Mouse (Mus musculus) neural tube, embryonic 12.5 days (tissue): ENCODE results near the gene Ear10. TPM values are rescaled to one million over a fixed set of nuclear protein-coding genes. Genes with fewer than 3 reads are reported as not detected.
"Not testable (repeated sequence)": the region's sequence is repeated elsewhere in the genome, so short reads cannot be mapped to it uniquely, and the experiment has no call there.

Experiments
- ATAC-seq: fragments of 200-750 bp; cut with Nextera tagmentation; 2 replicates; pipeline ENCODE4 v1.8.0; 2017; ENCODE audit warnings: low read depth, mild to moderate bottlenecking, moderate TSS enrichment, moderate library complexity; ENCODE audit not compliant: low FRiP score
- H3K27ac ChIP-seq: fragments of 300-500 bp; sonication (generic); 2 replicates; pipeline ENCODE4 v1.5.1; 2016
- H3K27me3 ChIP-seq: fragments of 300-500 bp; sonication (generic); replicated peaks from 2 replicates; pipeline ENCODE4 v1.6.1; 2016; ENCODE audit warnings: mild to moderate bottlenecking
- H3K36me3 ChIP-seq: fragments of 300-500 bp; sonication (generic); 2 replicates; pipeline ENCODE4 v1.6.1; 2016; ENCODE audit warnings: mild to moderate bottlenecking
- H3K4me1 ChIP-seq: fragments of 300-500 bp; sonication (generic); 2 replicates; pipeline ENCODE4 v1.6.1; 2016
- H3K4me2 ChIP-seq: fragments of 300-500 bp; sonication (generic); replicated peaks from 2 replicates; pipeline ENCODE4 v1.6.1; 2016; ENCODE audit warnings: mild to moderate bottlenecking
- H3K4me3 ChIP-seq: fragments of 300-500 bp; sonication (generic); 2 replicates; pipeline ENCODE4 v1.5.1; 2016
- H3K9ac ChIP-seq: fragments of 300-500 bp; sonication (generic); 2 replicates; pipeline ENCODE4 v1.6.1; 2016; ENCODE audit warnings: mild to moderate bottlenecking
- H3K9me3 ChIP-seq: fragments of 300-500 bp; sonication (generic); 2 replicates; pipeline ENCODE4 v1.6.1; 2016; ENCODE audit warnings: mild to moderate bottlenecking
- WGBS: fragments of 180-500 bp; shearing (Covaris S2); methylation state at CpG from one replicate; pipeline ENCODE4 v1.1.7; 2016; 5-methylcytosine and 5-hydroxymethylcytosine counted together
- polyA plus RNA-seq: library from polyadenylated mRNA; unstranded; fragments of >200 nt; fragmentation: Nextera tagmentation; extraction: Ambion mirVana; gene quantifications from 2 replicates; pipeline ENCODE4 v1.2.1, GENCODE M21; 2016

Gene Ear10
- polyA plus RNA-seq = not detected in 2 replicates

GRCm38 (mm10) chr14:43923459-43923858, at the start of gene Ear10:
Ear10 (minus strand) TSS chr14:43923559.
- ATAC-seq, H3K9ac ChIP-seq, H3K27me3 ChIP-seq, H3K4me1 ChIP-seq, H3K27ac ChIP-seq, H3K4me2 ChIP-seq, H3K9me3 ChIP-seq, H3K4me3 ChIP-seq, H3K36me3 ChIP-seq: not testable (repeated sequence)
- WGBS = 84% methylated on average over 3 of the region's 3 CpGs

GRCm38 (mm10) chr14:43956769-43957168, 33.4 kb upstream of the Ear10 start, which contains the start of gene Ang5:
Ang5 (plus strand) TSS chr14:43957069.
- not testable (repeated sequence) for H3K9ac ChIP-seq, H3K36me3 ChIP-seq, H3K4me1 ChIP-seq, H3K4me3 ChIP-seq, H3K27ac ChIP-seq, H3K9me3 ChIP-seq, H3K4me2 ChIP-seq, H3K27me3 ChIP-seq, ATAC-seq
- no CpG with 5 or more reads among the region's 2 CpGs for WGBS

GRCm38 (mm10) chr14:43955074-43955473, 31.7 kb upstream of the Ear10 start:
- not testable (repeated sequence) for H3K27ac ChIP-seq, ATAC-seq, H3K27me3 ChIP-seq, H3K36me3 ChIP-seq, H3K4me3 ChIP-seq, H3K9ac ChIP-seq, H3K4me1 ChIP-seq, H3K9me3 ChIP-seq, H3K4me2 ChIP-seq
- WGBS = no CpG with 5 or more reads among the region's 1 CpGs

GRCm38 (mm10) chr14:43953382-43953781, 30.0 kb upstream of the Ear10 start:
- H3K9me3 ChIP-seq, H3K9ac ChIP-seq, H3K4me3 ChIP-seq, H3K27ac ChIP-seq, H3K4me1 ChIP-seq, H3K4me2 ChIP-seq, H3K27me3 ChIP-seq, ATAC-seq, H3K36me3 ChIP-seq: not testable (repeated sequence)
- 74% methylated on average over 2 of the region's 2 CpGs for WGBS

- not testable (repeated sequence) for H3K9ac ChIP-seq, H3K27me3 ChIP-seq, H3K36me3 ChIP-seq, H3K4me3 ChIP-seq, H3K27ac ChIP-seq, H3K4me1 ChIP-seq, H3K9me3 ChIP-seq, H3K4me2 ChIP-seq
- 51% methylated on average over 5 of the region's 5 CpGs for WGBS
- peak; percentile 25; the same call in 1 of the 2 replicates for ATAC-seq
These were observed 10.0 kb upstream of the Ear10 start for GRCm38 (mm10) chr14:43933399-43933798.

- not testable (repeated sequence) for H3K4me3 ChIP-seq, H3K4me1 ChIP-seq, ATAC-seq, H3K4me2 ChIP-seq, H3K9ac ChIP-seq, H3K36me3 ChIP-seq, H3K27me3 ChIP-seq, H3K27ac ChIP-seq, H3K9me3 ChIP-seq
- WGBS = 22% methylated on average over 8 of the region's 8 CpGs
These were observed 9.6 kb upstream of the Ear10 start for GRCm38 (mm10) chr14:43932991-43933390.

GRCm38 (mm10) chr14:43925404-43925950, 2.1 kb upstream of the Ear10 start:
- Histone ChIP-seq H3K4me3 (peak overlapping the region; percentile 43), H3K9ac (peak overlapping the region; percentile 51; the same call in 1 of the 2 replicates), H3K4me2 (peak overlapping the region; percentile 49)
- H3K9me3 ChIP-seq, H3K27ac ChIP-seq, H3K4me1 ChIP-seq, H3K27me3 ChIP-seq, H3K36me3 ChIP-seq: not testable (repeated sequence)
- peak; percentile 91 for ATAC-seq
- 8% methylated on average over 21 of the region's 21 CpGs for WGBS

- H3K4me1 ChIP-seq, H3K36me3 ChIP-seq, H3K27ac ChIP-seq, H3K27me3 ChIP-seq, H3K9me3 ChIP-seq: not testable (repeated sequence)
- ATAC-seq = peak; percentile 100
- Histone ChIP-seq H3K4me3 (peak within 1 kb of the TSS; percentile 43), H3K4me2 (peak within 1 kb of the TSS; percentile 49), H3K9ac (peak within 1 kb of the TSS; percentile 51; the same call in 1 of the 2 replicates)
- 10% methylated on average over 10 of the region's 10 CpGs for WGBS
These were observed 1.5 kb upstream of the Ear10 start, which contains the start of gene Gm8113 for GRCm38 (mm10) chr14:43924688-43925403. Gm8113 (plus strand) TSS chr14:43925390.

GRCm38 (mm10) chr14:43918214-43918613, 5.1 kb downstream of the Ear10 start:
- H3K27ac ChIP-seq, H3K9ac ChIP-seq, H3K36me3 ChIP-seq, H3K4me3 ChIP-seq, ATAC-seq, H3K4me2 ChIP-seq, H3K27me3 ChIP-seq, H3K4me1 ChIP-seq, H3K9me3 ChIP-seq: not testable (repeated sequence)

GRCm38 (mm10) chr14:43898577-43898976, 24.8 kb downstream of the Ear10 start:
- H3K4me2 ChIP-seq, H3K36me3 ChIP-seq, H3K27ac ChIP-seq, H3K27me3 ChIP-seq, ATAC-seq, H3K4me3 ChIP-seq, H3K4me1 ChIP-seq, H3K9me3 ChIP-seq, H3K9ac ChIP-seq: not testable (repeated sequence)
- WGBS = 93% methylated on average over 3 of the region's 3 CpGs

GRCm38 (mm10) chr14:43895357-43895756, 28.0 kb downstream of the Ear10 start:
- WGBS = 42% methylated on average over 1 of the region's 2 CpGs
- not testable (repeated sequence) for H3K36me3 ChIP-seq, H3K4me2 ChIP-seq, H3K27ac ChIP-seq, H3K9ac ChIP-seq, H3K4me1 ChIP-seq, ATAC-seq, H3K9me3 ChIP-seq, H3K27me3 ChIP-seq, H3K4me3 ChIP-seq

GRCm38 (mm10) chr14:43891288-43891687, 32.1 kb downstream of the Ear10 start:
- H3K9ac ChIP-seq, H3K27ac ChIP-seq, H3K4me1 ChIP-seq, ATAC-seq, H3K27me3 ChIP-seq, H3K4me2 ChIP-seq, H3K4me3 ChIP-seq, H3K36me3 ChIP-seq, H3K9me3 ChIP-seq: not testable (repeated sequence)
- WGBS = 97% methylated on average over 1 of the region's 1 CpGs

- H3K27me3 ChIP-seq, H3K9me3 ChIP-seq, H3K4me3 ChIP-seq, H3K4me1 ChIP-seq, H3K9ac ChIP-seq, H3K27ac ChIP-seq, H3K36me3 ChIP-seq, H3K4me2 ChIP-seq, ATAC-seq: not testable (repeated sequence)
- 74% methylated on average over 1 of the region's 1 CpGs for WGBS
These were observed 37.1 kb downstream of the Ear10 start for GRCm38 (mm10) chr14:43886235-43886634.
